Mouse (Mus musculus): ENCODE measurements around the gene Stag1. TPM values are rescaled to one million over a fixed set of nuclear protein-coding genes. Genes with fewer than 3 reads are reported as not detected.
"Not testable (repeated sequence)": the region's sequence is repeated elsewhere in the genome, so short reads cannot be mapped to it uniquely, and the experiment has no call there.

The Stag1 gene
- polyA plus RNA-seq, 1 experiment: 4.2 TPM

DNA sequence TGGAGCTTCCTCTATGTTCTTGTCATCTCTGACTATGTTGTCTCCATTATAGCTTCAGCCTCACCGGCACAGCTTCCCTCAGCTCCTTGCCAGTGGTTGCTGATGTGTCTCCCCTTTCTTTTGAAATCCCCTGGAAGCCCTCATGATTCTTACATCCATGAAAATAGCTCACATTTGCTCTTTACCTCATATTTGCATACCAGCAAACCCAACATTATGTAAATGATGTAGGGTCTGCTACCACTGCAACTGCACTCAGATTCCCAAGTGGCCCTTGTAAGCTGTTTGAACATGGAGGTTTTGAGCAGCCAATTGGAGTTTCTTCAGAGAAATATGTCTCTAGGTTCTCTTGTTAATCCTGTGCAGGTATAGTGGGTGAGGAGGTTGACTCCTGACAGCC is 110.0 kb downstream of the Stag1 start:
- Histone ChIP-seq H3K4me1 (ENCODE audit: control insufficient read depth, insufficient read depth, low read length) (no peaks in the 10 kb centered on the region), H3K4me3 (replicated peaks; ENCODE audit: extremely low read depth, low read depth, low read length) (no peak overlapping the region)
- no peak for DNase-seq
- TF ChIP-seq POLR2A (IDR thresholded peaks at IDR 0.05; ENCODE audit: borderline replicate concordance, extremely low read depth, low read depth, low read length) (no peak), CTCF (IDR thresholded peaks at IDR 0.05; ENCODE audit: insufficient read depth, low read length) (no peak)
- 96% methylated on average over 1 of the region's 1 CpGs for WGBS

DNA sequence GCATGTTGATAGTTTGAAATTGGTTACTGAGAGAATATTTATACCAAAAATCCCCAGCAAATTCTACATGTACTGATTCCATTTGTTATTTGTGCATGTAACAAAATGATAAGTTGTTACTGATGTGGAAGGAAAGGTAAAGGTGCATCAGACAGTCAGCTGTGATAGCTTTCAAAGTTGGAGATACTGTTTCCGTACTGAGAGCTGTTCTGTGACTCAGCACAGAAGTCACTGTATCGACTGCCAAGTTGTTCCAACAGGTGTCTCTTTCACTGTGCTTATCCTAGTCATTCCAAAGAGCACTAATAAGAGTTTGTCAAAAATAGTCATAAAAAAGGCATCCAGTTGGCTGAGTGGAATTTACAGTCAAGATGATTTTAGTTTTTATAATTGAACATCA is 114.1 kb downstream of the Stag1 start:
- TF ChIP-seq POLR2A (IDR thresholded peaks at IDR 0.05; ENCODE audit: borderline replicate concordance, extremely low read depth, low read depth, low read length) (no peak), CTCF (IDR thresholded peaks at IDR 0.05; ENCODE audit: insufficient read depth, low read length) (no peak)
- H3K4me3 ChIP-seq (replicated peaks; ENCODE audit: extremely low read depth, low read depth, low read length): no peak overlapping the region
- H3K4me1 ChIP-seq (ENCODE audit: control insufficient read depth, insufficient read depth, low read length): no peaks in the 10 kb centered on the region
- no peak for DNase-seq
- 52% methylated on average over 2 of the region's 2 CpGs for WGBS

DNA sequence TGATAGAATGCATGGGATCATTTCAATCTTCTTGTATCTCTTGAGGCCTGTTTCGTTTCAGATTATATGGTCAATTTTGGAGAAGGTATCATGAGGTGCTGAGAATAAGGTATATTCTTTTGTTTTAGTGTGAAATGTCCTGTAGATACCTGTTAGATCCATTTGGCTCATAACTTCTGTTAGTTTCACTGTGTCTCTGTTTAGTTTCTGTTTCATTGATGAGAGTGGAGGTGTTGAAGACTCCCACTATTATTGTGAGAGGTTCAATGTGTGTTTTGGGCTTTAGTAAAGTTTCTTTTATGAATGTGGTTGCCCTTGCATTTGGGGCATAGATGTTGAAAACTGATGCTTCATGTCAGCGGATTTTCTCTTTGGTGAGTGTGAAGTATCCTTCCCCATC is 127.2 kb downstream of the Stag1 start:
- H3K4me1 ChIP-seq (ENCODE audit: control insufficient read depth, insufficient read depth, low read length); DNase-seq; H3K4me3 ChIP-seq (replicated peaks; ENCODE audit: extremely low read depth, low read depth, low read length): not testable (repeated sequence)
- 95% methylated on average over 2 of the region's 2 CpGs for WGBS

DNA sequence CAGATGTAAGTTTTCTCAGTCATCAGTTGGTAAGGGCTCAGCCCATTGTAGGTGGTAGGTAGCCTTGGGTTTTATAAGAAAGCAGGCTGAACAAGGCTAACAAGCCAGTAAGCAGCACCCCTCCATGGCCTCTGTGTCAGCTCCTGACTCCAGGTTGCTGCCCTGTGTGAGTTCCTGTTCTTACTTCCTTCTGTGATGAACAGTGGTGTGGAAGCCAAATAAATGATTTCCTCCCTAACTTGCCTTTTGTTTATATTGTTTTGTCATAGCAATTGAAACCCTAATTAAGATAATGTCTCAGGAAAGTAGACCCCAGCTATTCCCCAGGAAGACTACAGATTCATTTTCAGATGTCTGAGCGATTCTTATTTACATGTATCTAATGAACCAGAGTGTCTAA is 134.2 kb downstream of the Stag1 start:
- Histone ChIP-seq H3K4me1 (ENCODE audit: control insufficient read depth, insufficient read depth, low read length) (peaks cover 7% of the 10 kb centered on the region), H3K4me3 (replicated peaks; ENCODE audit: extremely low read depth, low read depth, low read length) (no peak overlapping the region)
- no peak for TF ChIP-seq POLR2A (IDR thresholded peaks at IDR 0.05; ENCODE audit: borderline replicate concordance, extremely low read depth, low read depth, low read length)
- TF ChIP-seq CTCF (IDR thresholded peaks at IDR 0.05; ENCODE audit: insufficient read depth, low read length): no peak
- no peak for DNase-seq
- WGBS: 73% methylated on average over 1 of the region's 1 CpGs

DNA sequence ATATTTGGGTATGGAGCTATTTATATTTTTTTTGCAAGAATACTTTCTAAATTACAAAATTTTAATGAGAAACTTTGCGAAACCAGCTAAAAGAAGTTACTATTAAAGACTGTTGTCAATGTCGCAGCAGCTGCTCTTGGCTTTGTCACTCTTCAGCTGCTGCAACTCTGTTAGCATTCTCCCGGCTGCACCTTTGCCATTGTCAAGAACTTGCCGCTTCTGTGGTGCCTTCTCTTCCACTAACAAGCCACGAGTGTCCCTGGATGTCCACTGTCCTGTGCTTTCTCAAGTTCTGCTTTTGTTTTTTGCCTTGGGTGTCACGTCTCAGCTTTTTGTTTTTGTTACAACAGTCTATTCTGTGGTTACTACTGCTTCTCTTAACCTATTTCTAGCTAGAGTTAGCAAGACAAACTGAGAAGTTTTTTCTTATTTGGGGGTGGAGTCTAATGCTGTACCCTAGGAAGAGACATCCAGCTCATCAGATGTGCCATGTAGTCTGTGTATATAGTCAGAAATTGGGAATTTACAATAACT is 136.4 kb downstream of the Stag1 start:
- DNase-seq: no peak
- Histone ChIP-seq H3K4me3 (replicated peaks; ENCODE audit: extremely low read depth, low read depth, low read length) (no peak overlapping the region), H3K4me1 (ENCODE audit: control insufficient read depth, insufficient read depth, low read length) (peaks cover 7% of the 10 kb centered on the region)
- TF ChIP-seq POLR2A (IDR thresholded peaks at IDR 0.05; ENCODE audit: borderline replicate concordance, extremely low read depth, low read depth, low read length): no peak
- TF ChIP-seq CTCF (IDR thresholded peaks at IDR 0.05; ENCODE audit: insufficient read depth, low read length): no peak
- 77% methylated on average over 6 of the region's 6 CpGs for WGBS

DNA sequence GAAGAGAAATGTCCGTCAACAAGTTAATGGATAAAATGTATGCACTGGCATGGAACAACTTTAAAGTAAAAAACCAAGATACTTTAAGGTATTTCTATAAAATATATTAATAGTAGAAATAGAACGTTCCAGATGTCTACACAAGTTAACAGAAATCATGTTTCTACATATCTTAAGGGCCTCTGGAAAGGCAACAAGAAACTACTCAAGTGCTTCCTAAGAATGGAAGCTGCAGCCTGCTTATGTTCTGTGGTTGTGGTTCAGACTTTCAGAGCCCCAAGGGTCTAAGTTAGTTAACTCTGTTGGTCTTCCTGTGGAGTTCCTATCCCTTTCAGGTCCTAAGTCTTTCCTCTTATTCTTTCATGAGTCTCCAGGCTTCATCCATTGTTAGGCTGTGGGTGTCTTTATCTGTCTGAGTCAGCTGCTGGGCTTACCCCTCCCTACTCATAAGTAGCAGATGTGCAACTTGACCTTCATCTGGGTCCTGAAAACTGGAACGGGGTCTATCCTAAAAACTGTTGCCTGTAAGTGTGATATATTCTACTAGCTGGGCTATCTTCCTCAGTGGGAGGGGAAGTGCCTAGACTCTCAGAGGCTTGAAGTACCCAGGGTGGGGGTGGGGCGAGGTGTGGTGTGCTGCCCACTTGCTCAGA is 138.5 kb downstream of the Stag1 start:
- no peak for DNase-seq
- no peak overlapping the region for H3K4me3 ChIP-seq (replicated peaks; ENCODE audit: extremely low read depth, low read depth, low read length)
- 65% methylated on average over 4 of the region's 4 CpGs for WGBS
- H3K4me1 ChIP-seq (ENCODE audit: control insufficient read depth, insufficient read depth, low read length): peaks cover 7% of the 10 kb centered on the region
- TF ChIP-seq CTCF (IDR thresholded peaks at IDR 0.05; ENCODE audit: insufficient read depth, low read length) (no peak), POLR2A (IDR thresholded peaks at IDR 0.05; ENCODE audit: borderline replicate concordance, extremely low read depth, low read depth, low read length) (no peak)

DNA sequence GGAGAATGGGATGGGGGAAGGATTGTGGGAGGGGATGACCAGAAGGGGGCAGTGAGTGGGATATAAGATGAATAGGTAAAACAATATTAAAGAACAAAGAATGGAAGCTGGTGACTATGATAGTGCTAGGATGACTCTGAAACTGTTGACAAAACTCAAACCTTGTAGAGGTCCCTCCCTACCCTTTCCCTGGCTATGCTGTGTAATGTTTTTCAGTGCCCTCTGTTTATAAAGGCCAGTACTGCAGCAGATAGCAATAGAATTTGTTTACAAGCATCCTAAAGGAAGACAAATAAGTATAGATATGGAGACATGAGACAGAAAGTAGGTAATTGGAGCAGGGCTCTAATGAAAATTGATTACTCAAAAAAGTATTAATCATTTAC is 139.0 kb downstream of the Stag1 start:
- H3K4me3 ChIP-seq (replicated peaks; ENCODE audit: extremely low read depth, low read depth, low read length): no peak overlapping the region
- H3K4me1 ChIP-seq (ENCODE audit: control insufficient read depth, insufficient read depth, low read length): peaks cover 7% of the 10 kb centered on the region
- no peak for TF ChIP-seq POLR2A (IDR thresholded peaks at IDR 0.05; ENCODE audit: borderline replicate concordance, extremely low read depth, low read depth, low read length)
- DNase-seq: no peak

DNA sequence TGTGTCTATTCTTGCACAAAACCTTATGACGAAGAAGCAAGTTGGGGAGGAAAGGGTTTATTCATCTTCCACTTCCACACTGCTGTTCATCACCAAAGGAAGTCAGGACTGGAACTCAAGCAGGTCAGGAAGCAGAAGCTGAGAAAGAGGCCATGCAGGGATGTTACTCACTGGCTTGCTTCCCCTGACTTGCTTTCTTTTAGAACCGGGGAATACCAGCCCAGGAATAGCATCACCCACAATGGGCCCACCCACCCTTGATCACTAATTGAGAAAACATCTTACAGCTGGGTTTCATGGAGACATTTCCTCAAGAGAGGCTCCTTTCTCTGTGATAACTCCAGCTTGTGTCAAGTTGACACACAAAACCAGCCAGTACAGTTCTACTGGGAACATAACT is 179.6 kb downstream of the Stag1 start:
- not testable (repeated sequence) for DNase-seq; H3K4me3 ChIP-seq (replicated peaks; ENCODE audit: extremely low read depth, low read depth, low read length); H3K4me1 ChIP-seq (ENCODE audit: control insufficient read depth, insufficient read depth, low read length)
- WGBS: 55% methylated on average over 2 of the region's 2 CpGs

DNA sequence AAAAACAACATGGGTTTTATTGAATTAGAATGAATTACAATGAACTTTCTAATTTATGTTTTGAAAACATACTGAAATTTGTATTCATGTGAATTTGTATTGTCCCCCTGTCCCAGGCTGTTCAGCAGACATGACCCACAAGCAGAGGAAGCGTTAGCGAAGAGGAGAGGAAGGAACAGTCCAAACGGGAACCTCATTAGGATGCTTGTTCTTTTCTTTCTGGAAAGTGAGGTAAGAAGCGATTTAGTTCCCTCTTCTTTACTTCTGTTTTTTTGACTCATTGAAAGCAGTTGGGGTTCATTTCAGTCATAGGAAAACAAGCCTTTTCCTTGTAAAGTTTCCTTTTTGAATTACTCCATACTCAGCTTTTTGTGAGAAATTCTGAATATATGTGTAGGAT is 268.4 kb downstream of the Stag1 start:
- WGBS: 75% methylated on average over 4 of the region's 4 CpGs
- TF ChIP-seq CTCF (IDR thresholded peaks at IDR 0.05; ENCODE audit: insufficient read depth, low read length): no peak
- no peak for TF ChIP-seq POLR2A (IDR thresholded peaks at IDR 0.05; ENCODE audit: borderline replicate concordance, extremely low read depth, low read depth, low read length)
- Histone ChIP-seq H3K4me1 (ENCODE audit: control insufficient read depth, insufficient read depth, low read length) (no peaks in the 10 kb centered on the region), H3K4me3 (replicated peaks; ENCODE audit: extremely low read depth, low read depth, low read length) (no peak overlapping the region)
- no peak for DNase-seq

DNA sequence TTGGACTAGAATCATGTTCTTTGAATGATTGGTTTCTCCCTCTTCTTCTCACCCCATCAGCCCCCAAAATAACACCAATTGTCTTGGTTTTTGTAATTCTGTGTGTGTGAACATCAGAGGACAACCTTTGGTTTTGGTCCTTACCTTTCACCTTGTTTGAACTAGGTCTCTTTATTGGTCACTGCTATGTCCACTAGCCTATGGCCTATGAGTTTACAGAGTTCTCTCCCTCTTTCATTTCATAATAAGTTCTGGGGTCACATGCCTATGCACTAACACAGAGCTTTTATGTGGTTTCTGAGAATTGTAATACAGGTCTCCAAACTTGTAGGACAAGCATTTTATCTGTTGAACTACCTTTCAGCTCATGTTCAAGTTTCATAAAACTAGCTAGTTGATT is 272.0 kb downstream of the Stag1 start:
- no peak for DNase-seq
- no peak for TF ChIP-seq POLR2A (IDR thresholded peaks at IDR 0.05; ENCODE audit: borderline replicate concordance, extremely low read depth, low read depth, low read length)
- no peak for TF ChIP-seq CTCF (IDR thresholded peaks at IDR 0.05; ENCODE audit: insufficient read depth, low read length)
- Histone ChIP-seq H3K4me1 (ENCODE audit: control insufficient read depth, insufficient read depth, low read length) (no peaks in the 10 kb centered on the region), H3K4me3 (replicated peaks; ENCODE audit: extremely low read depth, low read depth, low read length) (no peak overlapping the region)

DNA sequence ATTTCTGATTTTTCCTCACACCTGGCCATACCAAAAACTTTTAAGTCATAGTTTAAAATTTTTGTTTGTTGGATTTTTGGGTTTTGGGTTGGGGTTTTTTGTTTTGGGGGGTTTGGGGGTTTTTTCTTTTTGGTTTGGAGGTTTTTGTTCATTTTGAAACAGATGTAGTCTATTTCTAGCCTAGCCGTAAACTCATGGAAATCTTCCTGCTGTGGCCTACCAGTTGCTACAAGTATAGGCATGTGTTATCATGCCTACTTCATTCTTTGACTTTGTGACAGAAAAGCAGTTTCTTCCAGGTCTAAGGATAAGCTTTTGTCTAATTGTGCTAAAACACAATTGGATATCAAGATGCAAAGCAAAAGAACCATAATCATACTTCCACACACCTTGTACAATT is 298.5 kb downstream of the Stag1 start:
- TF ChIP-seq POLR2A (IDR thresholded peaks at IDR 0.05; ENCODE audit: borderline replicate concordance, extremely low read depth, low read depth, low read length): no peak
- Histone ChIP-seq H3K4me3 (replicated peaks; ENCODE audit: extremely low read depth, low read depth, low read length) (no peak overlapping the region), H3K4me1 (ENCODE audit: control insufficient read depth, insufficient read depth, low read length) (no peaks in the 10 kb centered on the region)
- DNase-seq: no peak
- 100% methylated on average over 1 of the region's 1 CpGs for WGBS
